Comparison of ENCODE assay signal across 8 mouse cellular contexts in the genomic region with DNA sequence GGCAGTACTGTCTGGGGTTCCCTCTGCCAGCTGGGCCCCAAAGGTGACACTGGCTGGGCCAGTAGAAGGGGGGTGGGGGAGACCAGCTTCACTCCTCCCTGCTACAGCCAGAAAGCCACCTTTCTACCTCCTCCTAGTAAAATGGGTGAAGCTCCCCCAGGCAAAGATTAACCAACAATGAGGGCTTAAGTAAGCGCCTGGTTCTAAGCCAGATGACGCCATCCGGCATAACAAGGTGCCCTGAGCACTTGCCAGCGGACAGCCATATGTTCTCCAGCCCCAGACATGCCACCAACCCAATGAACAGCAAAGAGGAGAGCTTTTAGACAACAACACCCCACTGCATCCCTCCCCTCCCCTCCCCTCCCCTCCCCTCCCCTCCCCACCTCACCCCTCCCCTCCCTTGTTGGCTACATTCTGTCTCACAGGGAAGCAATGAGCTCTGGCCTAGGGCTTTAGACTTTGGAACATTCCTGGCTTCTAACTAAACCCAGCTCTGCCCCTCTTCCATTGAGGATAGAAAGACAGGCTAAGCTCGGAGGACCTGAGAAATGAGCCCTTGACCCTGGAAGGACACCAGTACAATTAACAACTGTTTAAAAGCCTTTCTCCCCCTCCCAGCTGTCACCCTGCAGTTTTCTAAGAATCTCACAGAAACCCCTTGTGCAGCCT. TPM values are rescaled to one million over a fixed set of nuclear protein-coding genes. Genes with fewer than 3 reads are reported as not detected.
A peak's percentile ranks its signal among the peaks of the same experiment; 100 is the strongest.
DNase-seq lines count a peak whose midpoint lies in the region; ATAC-seq and TF ChIP-seq lines count a peak whose summit lies in the region.

No protein-coding gene starts in this region.

- WGBS in embryonic facial prominence, embryonic 11.5 days: 50% methylated on average over 5 of the region's 5 CpGs
- 39% methylated on average over 5 of the region's 5 CpGs for WGBS in kidney, adult 2 months
- 65% methylated on average over 5 of the region's 5 CpGs for WGBS in lung, embryonic 16.5 days
- 81% methylated on average over 5 of the region's 5 CpGs for WGBS in heart, embryonic 11.5 days (ENCODE audit: insufficient replicate concordance)

- H3K9me3 ChIP-seq in embryonic facial prominence, embryonic 11.5 days (replicated peaks; ENCODE audit: control insufficient read depth, low read length): no peaks in the 10 kb centered on the region
- no peaks in the 10 kb centered on the region for H3K9me3 ChIP-seq in lung, embryonic 16.5 days (ENCODE audit: control insufficient read depth, low read length)
- no peaks in the 10 kb centered on the region for H3K9me3 ChIP-seq in heart, embryonic 11.5 days (replicated peaks; ENCODE audit: control insufficient read depth, low read length)

- H3K27ac ChIP-seq in embryonic facial prominence, embryonic 11.5 days (replicated peaks; ENCODE audit: low read depth, low read length): no peak overlapping the region
- H3K27ac ChIP-seq in kidney, adult 2 months (ENCODE audit: insufficient read depth, low read depth, low read length): peak overlapping the region; percentile 89
- H3K27ac ChIP-seq in lung, embryonic 16.5 days (ENCODE audit: low read length): peak overlapping the region; percentile 95
- H3K27ac ChIP-seq in heart, embryonic 11.5 days (ENCODE audit: low read depth, low read length): no peak overlapping the region

- peak; percentile 81 for DNase-seq in cerebellum, adult 11-12 months
- DNase-seq in embryonic facial prominence, embryonic 11.5 days (ENCODE audit: low spot score): peak; percentile 35
- peak; percentile 92 for DNase-seq in kidney, adult 2 months
- no peak for DNase-seq in spleen, postnatal 10 days (ENCODE audit: low spot score in 2 of 2)
- DNase-seq in Muller cell, postnatal 12 days (ENCODE audit: inconsistent ontology term): no peak

- H3K36me3 ChIP-seq in embryonic facial prominence, embryonic 11.5 days (replicated peaks; ENCODE audit: control insufficient read depth, insufficient read depth, low read depth, low read length): no peaks in the 10 kb centered on the region
- no peaks in the 10 kb centered on the region for H3K36me3 ChIP-seq in kidney, adult 2 months (ENCODE audit: control insufficient read depth, insufficient read depth, low read length)
- H3K36me3 ChIP-seq in lung, embryonic 16.5 days (ENCODE audit: control insufficient read depth, insufficient read depth, low read length): no peaks in the 10 kb centered on the region
- no peaks in the 10 kb centered on the region for H3K36me3 ChIP-seq in heart, embryonic 11.5 days (ENCODE audit: control insufficient read depth, insufficient read depth, low read length)

- H3K4me2 ChIP-seq in embryonic facial prominence, embryonic 11.5 days (ENCODE audit: low read depth, low read length): no peak overlapping the region
- H3K4me2 ChIP-seq in lung, embryonic 16.5 days (ENCODE audit: low read depth, low read length): no peak overlapping the region
- no peak overlapping the region for H3K4me2 ChIP-seq in heart, embryonic 11.5 days

- ATAC-seq in embryonic facial prominence, embryonic 11.5 days (replicated peaks; ENCODE audit: insufficient number of reproducible peaks, low FRiP score, low TSS enrichment, low read depth): no peak
- ATAC-seq in lung, embryonic 16.5 days (ENCODE audit: low read depth): no peak
- ATAC-seq in heart, embryonic 11.5 days (replicated peaks; ENCODE audit: insufficient number of reproducible peaks, low FRiP score, low TSS enrichment): no peak
- ATAC-seq in megakaryocyte-erythroid progenitor cell, adult 5-6 weeks (replicated peaks; ENCODE audit: low FRiP score, low TSS enrichment, poor library complexity, severe bottlenecking): no peak

- peaks cover 2% of the 10 kb centered on the region; the same call in 1 of the 2 replicates for H3K4me1 ChIP-seq in embryonic facial prominence, embryonic 11.5 days (ENCODE audit: control insufficient read depth, insufficient read depth, low read length)
- peaks cover 38% of the 10 kb centered on the region for H3K4me1 ChIP-seq in kidney, adult 2 months (ENCODE audit: control insufficient read depth, insufficient read depth, low read length)
- H3K4me1 ChIP-seq in lung, embryonic 16.5 days (replicated peaks; ENCODE audit: control insufficient read depth, insufficient read depth, low read length): peaks cover 36% of the 10 kb centered on the region
- peaks cover 11% of the 10 kb centered on the region for H3K4me1 ChIP-seq in heart, embryonic 11.5 days (ENCODE audit: control insufficient read depth, insufficient read depth, low read length)

- H3K27me3 ChIP-seq in embryonic facial prominence, embryonic 11.5 days (ENCODE audit: control insufficient read depth, insufficient read depth, low read length): no peaks in the 10 kb centered on the region
- H3K27me3 ChIP-seq in kidney, adult 2 months (replicated peaks; ENCODE audit: control insufficient read depth, insufficient read depth, low read length): no peaks in the 10 kb centered on the region
- no peaks in the 10 kb centered on the region for H3K27me3 ChIP-seq in lung, embryonic 16.5 days (ENCODE audit: control insufficient read depth, insufficient read depth, low read depth, low read length)
- H3K27me3 ChIP-seq in heart, embryonic 11.5 days (ENCODE audit: control insufficient read depth, insufficient read depth, low read length): 0 out of 2 replicates have a peak, but pooled peaks cover 2% of the 10 kb centered on the region

- no peak overlapping the region for H3K4me3 ChIP-seq in embryonic facial prominence, embryonic 11.5 days (ENCODE audit: low read depth, low read length)
- H3K4me3 ChIP-seq in kidney, adult 2 months (ENCODE audit: insufficient read depth, low read depth, low read length): no peak overlapping the region
- H3K4me3 ChIP-seq in lung, embryonic 16.5 days (ENCODE audit: low read length): no peak overlapping the region
- H3K4me3 ChIP-seq in heart, embryonic 11.5 days (ENCODE audit: low read depth, low read length): no peak overlapping the region

- no peak for TF ChIP-seq CTCF in kidney, adult 2 months (conservative IDR thresholded peaks at IDR 0.05; ENCODE audit: insufficient read depth, insufficient read length, low read depth, low read length)

- no peak overlapping the region for H3K9ac ChIP-seq in embryonic facial prominence, embryonic 11.5 days (replicated peaks; ENCODE audit: low read length)
- H3K9ac ChIP-seq in lung, embryonic 16.5 days (ENCODE audit: low read length): no peak overlapping the region
- H3K9ac ChIP-seq in heart, embryonic 11.5 days (ENCODE audit: low read depth, low read length): no peak overlapping the region

- TF ChIP-seq POLR2A in kidney, adult 2 months (IDR thresholded peaks at IDR 0.05; ENCODE audit: low read depth, low read length): no peak

RNA-seq across cellular contexts. Expression of a gene that starts 42.0 kb away (rescaled TPM):
- 2.0 and 2.1 TPM in 2 replicates for polyA plus RNA-seq in embryonic facial prominence, embryonic 11.5 days (2014; fragmentation: Nextera tagmentation; extraction: Ambion mirVana)
- 12.4 and 16.8 TPM in 2 replicates for polyA plus RNA-seq in kidney, adult 2 months (2012; rRNA removed)
- 3.5 and 3.6 TPM in 2 replicates for polyA plus RNA-seq in lung, embryonic 16.5 days (2015; fragmentation: Nextera tagmentation; extraction: Ambion mirVana)
- 2.1 and 2.2 TPM in 2 replicates for polyA plus RNA-seq in heart, embryonic 11.5 days (2014; fragmentation: Nextera tagmentation; extraction: Ambion mirVana)
- total RNA-seq in megakaryocyte-erythroid progenitor cell, adult 5-6 weeks (2014; fragmentation: Nextera tagmentation): 3.8 and 7.5 TPM in 2 replicates
- 1.3 and 9.0 TPM in 2 replicates for total RNA-seq in megakaryocyte-erythroid progenitor cell, adult 5-6 weeks (2017)

Comparison
In these comparisons a context has a peak if more than half of its experiments do, and no peak if none do; other contexts are left out.
1. DNase-seq: peak in cerebellum, adult 11-12 months (single experiment), embryonic facial prominence, embryonic 11.5 days (single experiment) and kidney, adult 2 months (single experiment); none in spleen, postnatal 10 days (0 of 2) and Muller cell, postnatal 12 days (single experiment).
2. H3K27ac ChIP-seq: peak in kidney, adult 2 months (single experiment) and lung, embryonic 16.5 days (single experiment); none in embryonic facial prominence, embryonic 11.5 days (single experiment) and heart, embryonic 11.5 days (single experiment).